Mouse (Mus musculus): ENCODE data around the gene Rprd1b. TPM values are rescaled to one million over a fixed set of nuclear protein-coding genes. Genes with fewer than 3 reads are reported as not detected.

The Rprd1b gene
- polyA plus RNA-seq, 2 experiments = 14.1 to 21.6 TPM

DNA sequence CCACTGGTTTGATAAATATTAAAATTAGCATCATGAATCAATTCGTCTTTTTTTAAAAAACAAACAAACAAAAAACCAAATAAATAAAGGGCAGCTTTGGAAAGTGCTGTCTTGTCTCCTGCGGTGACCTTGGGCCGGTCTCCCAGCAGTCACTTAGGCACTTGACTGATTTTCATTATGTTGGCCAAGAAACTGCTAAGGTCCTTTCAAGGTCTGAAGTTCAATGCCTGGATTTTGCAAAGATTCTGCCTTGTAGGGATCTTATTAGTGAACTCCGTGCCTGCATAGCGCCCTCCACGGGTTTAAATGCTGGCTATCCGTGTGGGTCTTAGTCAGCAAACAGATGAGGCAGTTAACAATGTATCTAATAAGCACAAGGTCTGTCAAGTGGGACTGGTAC is 50.7 kb downstream of the Rprd1b start:
- no peak overlapping the region for H3K4me2 ChIP-seq (ENCODE audit: low read depth)
- H3K9me3 ChIP-seq (ENCODE audit: control insufficient read depth, low read length) = no peaks in the 10 kb centered on the region
- H3K27ac ChIP-seq = no peak overlapping the region
- peaks cover 0 to 13% of the 10 kb centered on the region in 2 experiments; a peak in 2 of 4 replicates for H3K4me1 ChIP-seq (replicated peaks; ENCODE audit: control insufficient read depth in 2 of 2, insufficient read depth in 2 of 2, low read length in 1 of 2)
- no peaks in the 10 kb centered on the region for H3K27me3 ChIP-seq (ENCODE audit: control insufficient read depth, insufficient read depth, low read length)
- TF ChIP-seq CTCF (IDR thresholded peaks at IDR 0.05; ENCODE audit: low read depth) (no peak), EP300 (IDR thresholded peaks at IDR 0.05; ENCODE audit: low read depth) (no peak)
- H3K9ac ChIP-seq (replicated peaks) = no peak overlapping the region
- ATAC-seq (ENCODE audit: insufficient read depth) (no peak), DNase-seq (ENCODE audit: low read depth in 3 of 3, low spot score in 3 of 3) (no peak)
- WGBS (ENCODE audit: insufficient replicate concordance) = 78% methylated on average over 7 of the region's 7 CpGs
- H3K4me3 ChIP-seq (ENCODE audit: insufficient read depth in 1 of 2, low read depth in 2 of 2, low read length in 2 of 2) = no peak overlapping the region
- H3K36me3 ChIP-seq (replicated peaks; ENCODE audit: control insufficient read depth, insufficient read depth, low read depth) = peaks cover 21% of the 10 kb centered on the region

- TF ChIP-seq EP300 (IDR thresholded peaks at IDR 0.05; ENCODE audit: low read depth) (no peak), CTCF (IDR thresholded peaks at IDR 0.05; ENCODE audit: low read depth) (peak; percentile 37)
- 67% methylated on average over 9 of the region's 9 CpGs for WGBS (ENCODE audit: insufficient replicate concordance)
- Histone ChIP-seq H3K4me2 (ENCODE audit: low read depth) (no peak overlapping the region), H3K4me3 (ENCODE audit: insufficient read depth in 1 of 2, low read depth in 2 of 2, low read length in 2 of 2) (no peak overlapping the region), H3K4me1 (replicated peaks; ENCODE audit: control insufficient read depth in 2 of 2, insufficient read depth in 2 of 2, low read length in 1 of 2) (peaks cover 0 to 16% of the 10 kb centered on the region in 2 experiments; a peak in 2 of 4 replicates), H3K27me3 (ENCODE audit: control insufficient read depth, insufficient read depth, low read length) (no peaks in the 10 kb centered on the region), H3K9ac (replicated peaks) (no peak overlapping the region), H3K9me3 (ENCODE audit: control insufficient read depth, low read length) (no peaks in the 10 kb centered on the region), H3K36me3 (replicated peaks; ENCODE audit: control insufficient read depth, insufficient read depth, low read depth) (peaks cover 17% of the 10 kb centered on the region), H3K27ac (no peak overlapping the region)
- DNase-seq (ENCODE audit: low read depth in 3 of 3, low spot score in 3 of 3) = no peak
- 0 out of 2 replicates have a peak, but pooled peaks have one; percentile 24 for ATAC-seq (ENCODE audit: insufficient read depth)
Measured at GRCm38 (mm10) chr2:158079843-158080395, 51.6 kb downstream of the Rprd1b start.

DNA sequence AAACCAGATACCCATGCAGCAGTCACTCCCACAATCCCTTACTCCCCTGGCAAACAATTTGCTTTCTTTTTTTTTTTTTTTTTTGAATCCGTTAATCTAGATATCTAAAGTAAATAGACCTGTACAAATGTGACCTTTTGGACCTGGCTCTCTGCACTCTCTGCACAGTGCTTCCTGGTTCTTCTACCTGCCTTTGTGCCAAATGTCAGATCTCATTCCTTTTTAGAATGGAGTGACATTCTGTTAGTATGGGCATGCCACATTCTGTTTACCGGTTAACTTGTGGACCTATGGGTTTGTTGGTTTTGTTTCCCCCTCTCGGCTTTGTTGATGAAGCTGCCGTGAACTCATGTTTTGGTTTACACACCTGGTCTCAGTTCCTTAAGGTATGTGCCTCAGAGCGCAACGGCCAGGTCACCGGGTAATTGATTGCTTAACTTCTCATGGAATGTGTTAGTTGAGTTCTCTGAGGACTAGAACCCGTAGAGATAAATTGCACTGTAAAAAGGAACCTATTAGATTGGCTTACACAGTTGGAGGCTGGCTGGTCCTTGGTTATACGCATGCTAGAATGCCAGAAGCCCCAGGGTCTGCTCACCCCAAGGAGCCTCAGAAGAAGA is 52.4 kb downstream of the Rprd1b start:
- DNase-seq (ENCODE audit: low read depth in 3 of 3, low spot score in 3 of 3) = no peak
- Histone ChIP-seq H3K9me3 (ENCODE audit: control insufficient read depth, low read length) (no peaks in the 10 kb centered on the region), H3K27me3 (ENCODE audit: control insufficient read depth, insufficient read depth, low read length) (no peaks in the 10 kb centered on the region), H3K27ac (no peak overlapping the region; the same call in 1 of the 2 replicates), H3K4me3 (ENCODE audit: insufficient read depth in 1 of 2, low read depth in 2 of 2, low read length in 2 of 2) (no peak overlapping the region), H3K9ac (replicated peaks) (no peak overlapping the region), H3K36me3 (replicated peaks; ENCODE audit: control insufficient read depth, insufficient read depth, low read depth) (peaks cover 12% of the 10 kb centered on the region), H3K4me1 (replicated peaks; ENCODE audit: control insufficient read depth in 2 of 2, insufficient read depth in 2 of 2, low read length in 1 of 2) (peaks cover 0 to 17% of the 10 kb centered on the region in 2 experiments; a peak in 2 of 4 replicates), H3K4me2 (ENCODE audit: low read depth) (peak overlapping the region; percentile 13)
- WGBS (ENCODE audit: insufficient replicate concordance) = 80% methylated on average over 9 of the region's 9 CpGs
- no peak for TF ChIP-seq EP300 (IDR thresholded peaks at IDR 0.05; ENCODE audit: low read depth)
- no peak for TF ChIP-seq CTCF (IDR thresholded peaks at IDR 0.05; ENCODE audit: low read depth)
- peak; percentile 38; the same call in 1 of the 2 replicates for ATAC-seq (ENCODE audit: insufficient read depth)

- Histone ChIP-seq H3K4me3 (ENCODE audit: insufficient read depth in 1 of 2, low read depth in 2 of 2, low read length in 2 of 2) (no peak overlapping the region), H3K36me3 (replicated peaks; ENCODE audit: control insufficient read depth, insufficient read depth, low read depth) (no peaks in the 10 kb centered on the region), H3K27me3 (ENCODE audit: control insufficient read depth, insufficient read depth, low read length) (no peaks in the 10 kb centered on the region), H3K27ac (no peak overlapping the region), H3K9me3 (ENCODE audit: control insufficient read depth, low read length) (no peaks in the 10 kb centered on the region), H3K4me1 (replicated peaks; ENCODE audit: control insufficient read depth in 2 of 2, insufficient read depth in 2 of 2, low read length in 1 of 2) (peaks cover 0 to 13% of the 10 kb centered on the region in 2 experiments; a peak in 2 of 4 replicates), H3K4me2 (ENCODE audit: low read depth) (no peak overlapping the region), H3K9ac (replicated peaks) (no peak overlapping the region)
- DNase-seq (ENCODE audit: low read depth in 3 of 3, low spot score in 3 of 3) (no peak), ATAC-seq (ENCODE audit: insufficient read depth) (no peak)
- WGBS (ENCODE audit: insufficient replicate concordance) = 61% methylated on average over 8 of the region's 8 CpGs
- TF ChIP-seq CTCF (IDR thresholded peaks at IDR 0.05; ENCODE audit: low read depth) (no peak), EP300 (IDR thresholded peaks at IDR 0.05; ENCODE audit: low read depth) (no peak)
Measured at GRCm38 (mm10) chr2:158084486-158084885, 56.2 kb downstream of the Rprd1b start.

GRCm38 (mm10) chr2:158090096-158090495 is 61.8 kb downstream of the Rprd1b start:
- no peak overlapping the region for H3K4me3 ChIP-seq (ENCODE audit: insufficient read depth in 1 of 2, low read depth in 2 of 2, low read length in 2 of 2)
- no peaks in the 10 kb centered on the region for H3K9me3 ChIP-seq (ENCODE audit: control insufficient read depth, low read length)
- ATAC-seq (ENCODE audit: insufficient read depth) (no peak), DNase-seq (ENCODE audit: low read depth in 3 of 3, low spot score in 3 of 3) (no peak)
- no peak overlapping the region for H3K27ac ChIP-seq
- TF ChIP-seq EP300 (IDR thresholded peaks at IDR 0.05; ENCODE audit: low read depth) = no peak
- no peak for TF ChIP-seq CTCF (IDR thresholded peaks at IDR 0.05; ENCODE audit: low read depth)
- WGBS (ENCODE audit: insufficient replicate concordance) = 63% methylated on average over 4 of the region's 4 CpGs
- no peaks in the 10 kb centered on the region for H3K27me3 ChIP-seq (ENCODE audit: control insufficient read depth, insufficient read depth, low read length)
- no peak overlapping the region for H3K4me2 ChIP-seq (ENCODE audit: low read depth)
- H3K9ac ChIP-seq (replicated peaks) = no peak overlapping the region
- peaks cover 0 to 5% of the 10 kb centered on the region in 2 experiments; a peak in 1 of 4 replicates for H3K4me1 ChIP-seq (replicated peaks; ENCODE audit: control insufficient read depth in 2 of 2, insufficient read depth in 2 of 2, low read length in 1 of 2)
- no peaks in the 10 kb centered on the region for H3K36me3 ChIP-seq (replicated peaks; ENCODE audit: control insufficient read depth, insufficient read depth, low read depth)

Data from liver, embryonic 14.5 days (tissue).